Mouse (Mus musculus): ENCODE results near the gene Dner.
"Not testable (repeated sequence)": the region's sequence is repeated elsewhere in the genome, so short reads cannot be mapped to it uniquely, and the experiment has no call there.

Gene Dner

DNA sequence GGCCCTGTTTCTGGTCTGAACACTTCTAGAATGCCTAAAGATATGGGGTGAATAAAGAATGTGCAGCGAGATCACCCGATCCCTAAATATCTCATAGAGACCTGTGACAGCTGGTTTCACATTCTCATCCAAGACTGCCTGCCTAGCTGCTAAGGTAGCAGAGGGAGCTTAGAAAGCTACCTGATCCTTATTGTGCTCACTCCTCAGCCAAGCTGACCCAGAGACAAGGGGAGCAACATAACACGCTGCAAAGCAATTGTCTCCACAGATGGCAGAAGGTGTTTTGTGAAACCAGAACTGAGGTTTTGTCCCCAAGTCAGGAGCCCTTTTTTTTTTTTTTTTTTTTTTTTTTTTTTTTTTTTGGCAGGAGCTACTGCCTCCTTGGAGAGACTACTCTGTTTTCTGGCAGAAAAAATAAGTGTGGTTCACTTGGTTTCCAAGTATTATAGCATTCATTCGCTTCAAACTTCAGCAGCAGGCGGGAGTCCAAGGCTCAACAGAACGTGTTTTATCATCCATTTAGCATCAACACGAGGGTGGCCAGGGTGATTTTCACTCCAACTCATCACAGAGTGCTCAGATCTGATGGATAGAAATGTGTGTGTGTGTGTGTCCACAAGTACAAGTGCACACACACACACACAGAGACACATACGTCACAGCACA lies 309.4 kb downstream of the Dner start:
- no peak for DNase-seq

DNA sequence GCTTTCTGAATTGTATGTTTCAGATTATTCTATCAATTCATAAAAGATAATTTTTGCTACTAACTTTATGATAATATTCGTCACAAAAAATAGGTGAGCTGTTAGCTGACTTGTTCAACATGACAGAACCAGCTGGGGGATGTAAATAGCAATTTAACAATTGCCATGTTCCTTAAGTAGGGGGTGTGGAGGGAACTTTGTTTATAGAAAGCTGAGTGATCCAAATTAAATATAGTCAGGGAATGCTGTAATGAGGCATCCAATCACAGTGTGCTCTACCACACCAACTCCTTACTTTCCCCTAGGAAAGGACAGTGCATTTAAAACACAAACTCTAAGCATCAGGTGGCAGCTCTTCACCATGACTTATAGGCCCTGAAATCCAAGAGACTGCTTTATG lies 313.3 kb downstream of the Dner start:
- DNase-seq, result no peak

DNA sequence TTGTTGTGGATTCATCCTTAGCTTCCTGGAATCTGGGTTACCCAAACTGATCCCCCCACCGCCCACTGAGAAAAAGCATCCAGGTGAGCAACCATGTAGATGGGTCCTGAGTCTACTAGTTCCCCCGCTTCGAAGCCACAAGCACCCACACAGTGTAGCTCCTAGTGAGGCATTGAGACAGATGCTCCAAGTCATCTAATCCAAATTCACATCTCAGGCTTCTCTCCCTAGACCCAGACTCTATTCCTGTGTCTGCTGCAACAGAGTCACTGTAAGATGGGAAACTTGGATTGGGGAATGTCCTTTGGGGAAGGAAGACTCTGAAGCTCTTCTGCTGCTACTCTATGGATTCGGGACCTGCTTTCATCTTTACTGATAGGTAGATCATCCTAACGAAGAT lies 314.0 kb downstream of the Dner start:
- no peak for DNase-seq

DNA sequence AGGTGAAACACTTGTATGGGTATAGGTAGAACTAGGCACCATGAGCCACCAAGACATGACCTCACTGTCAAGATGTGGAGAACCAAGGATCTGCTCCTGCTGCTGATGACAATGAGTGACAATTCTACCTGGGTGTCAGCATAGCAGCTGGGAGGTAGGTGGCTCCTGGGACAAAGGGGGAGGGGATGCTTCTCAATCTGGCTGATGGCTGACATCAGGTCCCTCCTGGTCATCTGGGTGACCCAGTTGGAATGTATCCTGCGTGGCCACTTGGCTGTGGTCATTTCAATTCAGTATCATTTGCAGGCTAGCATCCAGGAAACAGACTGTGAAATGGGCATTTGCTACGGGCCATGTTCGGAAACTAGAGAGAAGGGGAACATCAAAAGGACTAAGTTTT lies 315.1 kb downstream of the Dner start:
- DNase-seq, result no peak

DNA sequence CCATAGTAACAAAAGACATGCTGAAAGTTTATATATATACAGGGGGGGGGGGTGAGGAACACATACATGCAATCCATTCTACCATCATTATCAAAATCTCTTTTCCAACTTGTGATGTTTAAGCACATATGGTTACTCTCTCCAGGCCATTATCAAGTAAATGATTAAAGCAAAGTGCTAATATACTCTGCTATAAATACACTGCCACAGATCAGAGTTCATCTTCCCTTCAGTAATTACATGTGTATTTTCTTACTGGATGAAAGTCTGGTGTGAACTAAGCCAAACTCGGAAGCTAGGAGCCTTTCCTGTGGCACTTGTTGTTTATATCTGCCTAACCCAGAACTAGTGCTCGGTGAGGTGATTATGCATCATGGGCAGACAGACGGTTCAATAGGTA lies 328.3 kb downstream of the Dner start:
- DNase-seq, result no peak

DNA sequence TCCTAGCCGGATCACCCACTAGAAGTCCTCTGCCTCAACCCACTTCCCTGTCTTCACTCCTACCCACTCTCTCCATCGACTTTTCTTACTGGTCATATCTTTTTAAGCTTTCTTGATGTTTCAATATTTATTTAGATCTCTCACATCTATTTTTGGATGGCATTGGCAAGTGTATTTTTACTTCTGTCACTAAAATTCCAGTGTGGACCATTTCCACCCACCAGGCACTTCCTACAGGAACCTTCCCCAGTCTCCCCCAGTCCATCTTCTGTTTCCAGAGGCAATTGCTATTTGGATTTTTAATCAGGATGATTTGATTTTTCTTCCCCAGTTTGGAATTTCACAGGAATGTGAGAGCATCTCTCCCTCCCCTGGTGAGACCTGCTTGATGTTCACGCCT lies 329.5 kb downstream of the Dner start:
- DNase-seq, result no peak

DNA sequence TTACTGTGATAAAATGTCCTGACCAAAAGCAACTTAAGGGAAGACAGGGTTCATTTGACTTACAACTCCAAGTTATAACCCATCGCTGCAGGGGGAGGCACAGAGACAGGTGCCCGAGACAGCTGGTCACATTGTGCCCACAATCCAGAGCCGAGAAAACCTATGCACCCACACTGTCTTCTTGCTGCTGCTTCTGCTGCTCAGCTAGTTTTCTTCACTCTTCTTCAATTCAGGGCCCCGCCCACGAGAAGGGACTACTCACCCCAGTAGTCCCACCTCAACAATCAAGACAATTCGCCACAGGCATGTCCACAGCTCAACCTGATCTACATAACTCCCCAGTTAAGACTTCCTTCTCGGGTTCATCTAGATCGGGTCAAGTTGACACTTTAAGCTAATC lies 332.1 kb downstream of the Dner start, which contains the start of gene Pid1:
Gene Pid1 (minus strand): TSS at position 214 of the 400 bp plus-strand sequence.
- DNase-seq, result no peak

DNA sequence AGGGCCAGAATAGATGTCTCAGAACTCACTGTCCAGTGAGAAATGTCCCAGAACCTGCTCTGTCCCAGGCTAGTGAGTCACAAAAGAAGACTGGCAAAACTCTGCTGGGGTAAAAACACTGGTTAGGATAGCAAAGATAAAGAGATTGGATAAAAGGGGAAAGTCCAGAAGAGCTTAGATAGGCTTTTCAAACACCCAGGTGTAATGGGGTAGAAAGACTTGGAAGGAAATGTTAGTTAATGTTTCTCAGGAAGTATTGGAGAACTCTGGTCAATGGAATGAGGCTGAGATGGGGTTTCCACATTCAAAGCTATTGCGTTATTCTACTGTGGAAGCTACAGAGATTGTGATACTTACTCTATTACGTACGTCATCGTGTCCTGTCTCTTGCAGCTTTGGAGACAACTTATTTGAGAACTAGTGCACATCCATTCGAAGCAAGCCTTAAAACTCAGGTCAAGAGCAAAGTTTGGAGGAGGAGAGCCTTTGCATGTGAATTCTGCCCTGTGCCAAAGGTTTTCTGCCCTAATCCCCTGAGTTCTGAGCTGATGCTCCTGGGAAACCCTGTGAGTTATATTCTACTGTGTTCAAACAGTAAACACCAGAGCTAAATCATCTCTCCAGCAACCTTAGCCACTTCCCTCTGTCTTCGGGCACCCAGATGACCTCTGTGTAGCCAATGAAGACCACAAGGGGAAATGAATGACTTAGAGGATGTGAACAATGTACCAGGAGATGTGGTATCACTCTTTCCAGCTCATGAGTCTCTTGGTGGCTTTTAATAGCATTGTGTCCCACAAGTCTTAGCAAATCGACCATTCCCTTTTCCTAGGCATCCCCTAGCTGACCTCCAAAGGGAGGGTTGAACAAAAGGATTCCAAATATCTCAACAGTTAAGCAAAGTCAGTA lies 333.1 kb downstream of the Dner start:
- DNase-seq, result no peak

DNA sequence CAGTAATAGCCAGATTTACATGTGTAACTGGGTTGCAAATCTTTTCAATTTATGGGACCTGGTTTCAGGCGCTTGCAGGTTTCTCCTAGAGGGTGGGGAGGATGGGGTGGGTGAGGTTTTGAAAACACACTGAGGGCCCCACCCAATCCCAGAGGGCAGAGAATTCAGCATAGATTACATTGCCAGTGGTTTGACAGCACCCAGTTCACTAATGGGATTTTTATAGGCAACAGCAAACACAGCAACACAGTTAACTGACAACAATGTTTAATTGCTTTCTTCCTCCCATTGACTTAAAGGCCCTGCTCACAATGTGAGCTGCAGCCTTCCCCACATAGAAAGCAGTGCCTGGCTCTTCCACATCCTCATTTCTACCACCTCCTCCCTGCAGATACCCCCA lies 333.8 kb downstream of the Dner start:
- DNase-seq, result no peak

DNA sequence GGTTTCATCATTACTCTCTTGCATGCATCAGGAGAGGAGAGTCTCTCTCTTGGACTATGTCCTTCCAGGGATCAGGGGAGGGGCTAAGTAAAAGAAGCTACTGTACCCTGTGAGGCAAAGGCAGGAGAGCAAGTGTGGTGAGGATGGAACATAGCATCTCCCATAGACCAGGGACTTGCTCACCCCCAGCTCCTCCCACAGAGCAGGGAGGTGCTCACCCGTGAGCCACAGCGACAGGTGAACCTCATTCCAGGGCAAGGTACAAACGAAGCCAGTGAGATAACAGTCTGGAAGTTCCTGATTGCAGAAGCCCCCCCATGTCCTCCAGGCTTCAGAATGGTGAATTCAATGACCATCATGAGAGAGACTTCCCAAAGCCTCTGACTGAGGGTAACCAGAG lies 334.6 kb downstream of the Dner start:
- DNase-seq, result no peak

DNA sequence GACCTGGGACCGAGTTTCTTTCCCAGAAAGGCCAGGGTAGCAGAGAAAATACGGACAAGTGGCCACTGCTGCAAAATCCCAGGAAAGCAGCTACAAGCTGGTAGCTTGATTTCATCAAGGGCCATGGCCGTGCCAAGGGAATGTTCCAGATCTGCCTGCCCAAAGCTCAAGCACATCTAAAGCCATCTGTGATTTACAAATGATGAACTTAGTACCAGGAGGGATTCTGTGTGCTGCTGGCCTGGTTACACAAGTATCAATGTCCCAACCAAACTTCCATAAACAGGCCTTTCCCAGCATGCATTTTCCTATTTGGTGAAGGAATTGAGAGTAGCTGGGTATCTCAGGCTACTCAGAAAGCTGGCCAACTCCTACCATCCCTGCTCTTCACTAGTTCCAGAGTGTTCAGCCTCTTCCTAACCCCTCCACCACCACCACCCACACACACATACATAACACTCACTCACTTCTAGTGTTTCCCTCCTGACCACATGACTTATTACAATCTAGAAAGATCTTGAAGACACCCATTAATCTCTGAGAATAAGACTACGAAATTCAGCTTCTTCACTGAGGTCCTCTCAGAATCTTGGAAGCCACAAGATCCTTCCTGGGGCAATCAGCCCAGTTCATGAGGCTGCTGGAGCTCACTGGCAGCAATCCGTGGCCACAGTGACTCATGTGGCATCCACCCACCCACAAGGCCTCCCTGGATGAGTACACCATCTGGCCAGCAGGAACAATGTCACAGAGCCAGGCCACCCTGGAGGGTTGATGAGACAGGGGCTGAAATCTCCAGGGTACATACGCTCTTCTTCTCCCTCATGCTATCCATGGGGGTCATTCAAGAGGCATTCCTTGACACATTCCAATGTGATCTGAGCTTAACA lies 336.2 kb downstream of the Dner start:
- DNase-seq, result no peak

DNA sequence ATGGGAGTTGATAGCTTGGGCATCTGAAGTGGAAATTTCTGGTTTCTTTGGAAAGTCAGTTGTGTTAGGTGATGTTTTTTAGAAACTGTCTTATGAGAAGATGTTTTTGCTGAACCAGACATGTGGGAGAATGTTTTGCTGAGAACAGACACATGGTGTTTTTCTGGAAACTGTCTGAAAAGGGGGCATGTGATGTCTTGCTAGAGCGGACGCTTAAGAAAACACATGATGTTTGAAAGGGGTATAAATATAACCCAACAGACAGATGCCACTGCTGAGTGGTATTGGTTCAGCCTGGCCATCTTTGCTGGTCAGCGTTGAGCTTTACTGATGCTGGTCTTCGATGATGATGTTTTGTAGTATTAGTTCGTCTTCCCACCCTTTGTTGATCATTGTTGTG lies 338.8 kb downstream of the Dner start:
- DNase-seq, result no peak

DNA sequence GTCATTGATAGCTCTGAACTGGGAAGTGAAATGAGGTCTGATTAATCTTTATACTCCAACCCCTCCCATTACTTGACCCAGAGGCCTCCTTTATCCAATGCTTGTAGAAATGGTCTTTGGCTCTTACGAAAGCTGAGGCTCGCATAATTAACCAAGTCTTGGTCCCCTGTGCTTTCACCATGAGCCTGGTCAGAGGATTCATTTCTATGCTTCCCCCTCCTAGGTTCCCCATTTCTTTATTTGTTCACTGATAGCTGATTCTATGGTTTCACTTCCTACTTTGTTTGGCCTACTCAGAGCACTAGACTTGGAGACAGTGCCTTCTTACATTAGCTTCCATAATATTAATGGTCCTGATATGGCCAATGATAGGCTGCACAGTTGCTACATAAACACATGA lies 345.8 kb downstream of the Dner start:
- DNase-seq, result no peak

DNA sequence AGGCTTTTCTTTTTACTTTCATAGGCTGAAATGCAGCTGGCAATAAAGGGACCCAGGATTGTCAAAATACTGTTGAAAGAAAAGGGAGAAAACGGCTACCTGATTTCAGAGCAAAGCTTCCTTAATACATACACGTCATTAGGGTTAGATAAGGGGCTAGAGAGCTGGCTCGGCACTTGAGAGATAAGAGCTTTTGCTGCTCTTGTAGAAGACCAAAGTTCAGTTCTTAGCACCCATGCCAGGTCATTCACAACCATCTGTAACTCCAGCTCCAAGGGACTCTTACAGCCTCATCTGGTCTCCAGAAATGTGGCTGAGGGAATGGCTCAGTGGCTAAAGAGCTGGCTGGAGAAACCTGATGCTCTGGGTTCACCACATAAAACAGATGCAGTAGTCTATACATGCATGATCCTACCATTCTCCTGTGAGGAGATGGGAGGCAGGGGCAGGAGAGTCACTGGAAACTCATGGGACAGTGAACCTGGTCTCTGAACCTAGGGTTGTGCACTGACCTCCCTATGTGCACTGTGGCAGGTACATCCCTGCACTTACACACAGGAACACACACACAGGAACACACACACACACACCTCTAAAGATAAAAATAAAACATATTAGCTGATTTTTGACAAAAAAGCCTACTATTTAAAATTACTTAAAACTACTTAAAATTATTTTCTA lies 348.1 kb downstream of the Dner start:
- no peak for DNase-seq

DNA sequence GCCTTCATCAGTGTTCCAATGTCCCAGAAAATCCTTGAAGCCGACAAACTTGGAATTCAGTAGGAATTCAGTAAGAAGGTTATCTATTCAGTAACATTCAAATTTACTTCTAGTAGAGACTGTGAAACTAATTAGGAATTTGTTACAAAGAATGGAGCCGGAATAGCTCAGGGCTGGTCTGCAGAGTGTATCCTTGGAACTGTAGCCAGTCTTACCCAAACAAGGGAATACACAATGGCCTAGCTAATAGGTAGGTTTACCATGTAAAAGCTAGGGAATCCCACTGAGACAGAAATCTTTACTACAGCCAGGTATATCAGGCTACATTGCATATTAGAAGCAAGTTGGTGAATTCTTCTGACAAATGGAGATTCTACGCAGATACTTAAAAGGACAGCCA lies 363.2 kb downstream of the Dner start:
- DNase-seq, result not testable (repeated sequence)

DNA sequence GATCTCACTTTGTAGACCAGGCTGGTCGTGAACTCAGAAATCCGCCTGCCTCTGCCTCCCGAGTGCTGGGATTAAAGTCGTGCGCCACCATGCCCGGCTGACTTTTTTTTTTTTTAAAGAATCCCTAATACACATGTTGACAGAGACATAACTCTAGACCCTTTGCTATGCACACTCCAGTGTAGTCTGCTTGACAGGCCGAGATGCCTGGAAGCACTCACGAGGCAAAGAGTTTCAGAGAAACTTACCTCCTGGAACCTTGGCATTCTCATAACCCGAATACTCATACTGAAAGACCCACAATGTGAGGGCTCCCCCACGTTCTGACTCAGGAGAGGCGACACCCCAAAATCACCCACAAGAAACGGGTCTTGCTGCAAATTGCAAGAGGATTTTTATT lies 364.2 kb downstream of the Dner start:
- not testable (repeated sequence) for DNase-seq

DNA sequence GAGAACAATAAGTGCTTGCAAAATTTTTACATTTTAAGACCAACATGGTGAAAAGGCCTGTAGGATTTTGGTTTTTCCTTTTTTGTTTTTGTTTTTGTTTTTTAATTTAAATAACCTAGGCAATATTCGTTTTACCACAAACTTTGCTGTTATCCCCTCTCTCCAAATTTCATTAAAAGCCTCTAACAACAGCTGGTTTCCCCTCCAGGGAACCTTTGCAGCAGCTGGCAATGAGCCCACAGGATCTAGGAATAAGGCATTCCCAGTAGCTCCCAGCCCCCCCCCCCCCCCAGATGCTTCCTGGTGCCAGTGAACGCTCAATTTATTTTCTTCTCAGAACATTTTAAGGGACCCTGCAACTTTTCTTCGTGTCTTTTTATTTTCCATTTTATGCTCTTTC lies 370.7 kb downstream of the Dner start:
- DNase-seq, result no peak

DNA sequence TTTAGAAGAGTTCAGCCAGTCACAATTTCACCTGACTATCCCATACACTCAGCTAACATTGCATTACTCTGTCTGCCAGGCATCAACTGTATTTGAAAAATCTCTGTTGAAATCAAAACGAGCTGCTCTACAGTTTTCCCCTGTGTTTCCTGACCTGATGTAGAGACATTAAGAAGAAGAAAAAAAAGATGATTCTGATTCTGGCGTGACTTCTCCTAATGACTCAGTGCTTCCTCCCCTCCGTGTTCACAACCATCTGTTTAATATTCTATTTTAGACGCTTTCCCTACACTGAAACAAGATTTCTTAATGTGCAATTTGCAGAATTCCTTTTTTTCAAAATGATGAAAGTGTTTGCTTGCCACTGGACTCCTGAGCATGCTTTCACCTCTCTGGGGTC lies 374.7 kb downstream of the Dner start:
- no peak for DNase-seq
